Mouse (Mus musculus) intestine, embryonic 15.5 days (tissue): ENCODE results near the gene Ufsp1. TPM values are rescaled to one million over a fixed set of nuclear protein-coding genes. Genes with fewer than 3 reads are reported as not detected.

Source experiments
- ATAC-seq: fragments of 200-750 bp; cut with Nextera tagmentation; 2 replicates; pipeline ENCODE4 v1.8.0; 2017; ENCODE audit warnings: moderate TSS enrichment, moderate library complexity
- H3K27ac ChIP-seq: fragments of 300-500 bp; sonication (generic); 2 replicates; pipeline ENCODE4 v1.5.1; 2015; ENCODE audit warnings: mild to moderate bottlenecking, inconsistent platforms
- H3K27me3 ChIP-seq: fragments of 300-500 bp; sonication (generic); replicated peaks from 2 replicates; pipeline ENCODE4 v1.6.1; 2015; ENCODE audit warnings: inconsistent platforms
- H3K36me3 ChIP-seq: fragments of 300-500 bp; sonication (generic); 2 replicates; pipeline ENCODE4 v1.6.1; 2015; ENCODE audit warnings: inconsistent platforms
- H3K4me1 ChIP-seq: fragments of 300-500 bp; sonication (generic); replicated peaks from 2 replicates; pipeline ENCODE4 v1.6.1; 2015; ENCODE audit warnings: inconsistent platforms
- H3K4me2 ChIP-seq: fragments of 300-500 bp; sonication (generic); replicated peaks from 2 replicates; pipeline ENCODE4 v1.6.1; 2015; ENCODE audit warnings: mild to moderate bottlenecking, inconsistent platforms
- H3K4me3 ChIP-seq: fragments of 300-500 bp; sonication (generic); replicated peaks from 2 replicates; pipeline ENCODE4 v1.5.1; 2015; ENCODE audit warnings: inconsistent platforms
- H3K9ac ChIP-seq: fragments of 300-500 bp; sonication (generic); 2 replicates; pipeline ENCODE4 v1.6.1; 2015; ENCODE audit warnings: inconsistent platforms
- H3K9me3 ChIP-seq: fragments of 300-500 bp; sonication (generic); 2 replicates; pipeline ENCODE4 v1.6.1; 2016; ENCODE audit warnings: inconsistent platforms
- WGBS: fragments of 180-500 bp; shearing (Covaris S2); methylation state at CpG from one replicate; pipeline ENCODE4 v1.1.7; 2015; 5-methylcytosine and 5-hydroxymethylcytosine counted together
- polyA plus RNA-seq: library from polyadenylated mRNA; unstranded; fragments of >200 nt; fragmentation: Nextera tagmentation; extraction: Ambion mirVana; gene quantifications from 2 replicates; pipeline ENCODE4 v1.2.1, GENCODE M21; 2015

Ufsp1 gene
- polyA plus RNA-seq, 1 experiment from 2014 or later: 7.8 TPM

DNA sequence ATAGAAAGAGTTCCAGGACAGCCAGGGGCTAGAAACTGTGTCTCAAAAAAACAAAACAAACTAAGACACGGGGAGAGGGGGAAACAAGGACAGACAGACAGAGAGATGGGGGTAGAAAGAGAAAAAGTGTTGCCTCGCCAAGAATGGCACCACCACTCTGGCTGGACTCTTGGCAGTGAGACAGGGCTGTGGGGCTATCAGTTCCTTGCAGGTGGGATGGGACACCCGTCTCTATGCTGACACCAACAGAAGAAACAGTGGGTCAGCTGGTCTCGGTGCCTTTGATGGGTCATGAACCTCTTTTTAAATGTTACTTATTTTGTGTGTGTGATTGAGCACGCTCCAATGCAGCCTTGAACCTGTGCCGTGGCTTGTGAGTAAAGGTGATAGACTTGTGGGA lies 45.8 kb downstream of the Ufsp1 start:
- Histone ChIP-seq H3K27me3 (no peaks in the 10 kb centered on the region), H3K27ac (peak overlapping the region; percentile 83), H3K9me3 (no peaks in the 10 kb centered on the region), H3K4me2 (no peak overlapping the region), H3K9ac (no peak overlapping the region), H3K4me1 (peaks cover 30% of the 10 kb centered on the region), H3K36me3 (no peaks in the 10 kb centered on the region), H3K4me3 (no peak overlapping the region)
- ATAC-seq: no peak
- 75% methylated on average over 6 of the region's 6 CpGs for WGBS

- no peaks in the 10 kb centered on the region for H3K27me3 ChIP-seq
- no peak overlapping the region for H3K4me2 ChIP-seq
- no peak overlapping the region for H3K9ac ChIP-seq
- ATAC-seq: no peak
- no peak overlapping the region for H3K27ac ChIP-seq
- H3K4me3 ChIP-seq: no peak overlapping the region
- no peaks in the 10 kb centered on the region for H3K9me3 ChIP-seq
- H3K36me3 ChIP-seq: no peaks in the 10 kb centered on the region
- H3K4me1 ChIP-seq: peaks cover 33% of the 10 kb centered on the region
- 39% methylated on average over 7 of the region's 7 CpGs for WGBS
Measured at GRCm38 (mm10) chr5:137342407-137343012, 48.1 kb downstream of the Ufsp1 start.

DNA sequence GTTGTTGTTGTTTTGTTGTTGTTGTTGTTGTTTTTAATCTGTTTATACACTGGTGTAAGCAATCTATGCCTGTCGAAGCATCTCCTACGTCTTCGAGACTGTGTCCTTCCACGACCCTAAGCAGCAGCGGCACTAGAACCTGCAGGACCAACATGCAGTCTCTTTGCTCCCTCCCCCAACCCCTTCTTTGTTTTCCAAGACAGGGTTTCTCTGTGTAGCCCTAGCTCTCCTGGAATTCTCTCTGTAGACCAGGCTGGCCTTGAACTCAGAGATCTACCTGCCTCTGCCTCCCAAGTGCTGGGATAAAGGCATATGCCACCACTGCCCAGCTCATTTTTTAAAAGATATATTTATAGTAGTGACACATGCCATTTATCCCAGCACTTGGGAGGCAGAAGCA lies 49.0 kb downstream of the Ufsp1 start:
- no peak overlapping the region for H3K9ac ChIP-seq
- ATAC-seq: no peak
- WGBS: 96% methylated on average over 5 of the region's 5 CpGs
- no peak overlapping the region for H3K4me2 ChIP-seq
- H3K27me3 ChIP-seq: no peaks in the 10 kb centered on the region
- no peak overlapping the region for H3K4me3 ChIP-seq
- no peaks in the 10 kb centered on the region for H3K36me3 ChIP-seq
- no peak overlapping the region for H3K27ac ChIP-seq
- H3K9me3 ChIP-seq: no peaks in the 10 kb centered on the region
- peaks cover 41% of the 10 kb centered on the region for H3K4me1 ChIP-seq

DNA sequence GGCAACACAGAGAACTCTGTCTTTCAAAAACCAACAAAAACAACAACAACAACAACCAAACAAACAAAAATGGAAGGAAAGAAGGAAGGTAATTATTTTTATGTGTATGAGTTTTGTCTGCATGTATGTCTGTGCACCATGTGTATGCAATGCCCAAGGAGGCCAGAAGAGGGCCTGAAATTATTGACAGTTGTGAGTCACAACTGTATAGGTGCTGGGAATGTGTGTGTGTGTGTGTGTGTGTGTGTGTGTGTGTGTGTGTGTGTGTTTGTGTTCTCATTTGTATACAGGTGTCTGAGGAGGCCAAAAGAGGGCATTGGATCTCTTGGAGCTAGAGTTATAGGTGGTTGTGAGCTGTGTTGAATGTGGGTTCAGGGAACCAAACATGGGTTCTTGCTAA lies 49.4 kb downstream of the Ufsp1 start:
- no peak for ATAC-seq
- H3K36me3 ChIP-seq: no peaks in the 10 kb centered on the region
- peaks cover 44% of the 10 kb centered on the region for H3K4me1 ChIP-seq
- peak overlapping the region; percentile 73 for H3K27ac ChIP-seq
- H3K9me3 ChIP-seq: no peaks in the 10 kb centered on the region
- no peaks in the 10 kb centered on the region for H3K27me3 ChIP-seq
- H3K4me2 ChIP-seq: no peak overlapping the region
- H3K4me3 ChIP-seq: no peak overlapping the region
- no peak overlapping the region for H3K9ac ChIP-seq

Other genes starting within 250 kb of the Ufsp1 start
- 230 and 242 TPM in 2 replicates for gene Ap1s1, start 248.5 kb upstream of the Ufsp1 start, polyA plus RNA-seq
- gene Serpine1, start 222.4 kb upstream of the Ufsp1 start, polyA plus RNA-seq: 0.34 and 0.42 TPM in 2 replicates
- gene Trim56, start 178.4 kb upstream of the Ufsp1 start, polyA plus RNA-seq: 7.5 and 8.4 TPM in 2 replicates
- 3.8 and 4.6 TPM in 2 replicates for gene Muc3, start 145.3 kb upstream of the Ufsp1 start, polyA plus RNA-seq
- gene Muc3a, start 82.2 kb upstream of the Ufsp1 start, polyA plus RNA-seq: 15.3 and 15.4 TPM in 2 replicates
- 9.5 and 9.7 TPM in 2 replicates for gene Ache, start 7.1 kb upstream of the Ufsp1 start, polyA plus RNA-seq
- gene Srrt, start 13.0 kb downstream of the Ufsp1 start, polyA plus RNA-seq: 117 and 120 TPM in 2 replicates
- gene Trip6, start 19.8 kb downstream of the Ufsp1 start, polyA plus RNA-seq: 63.9 and 64.8 TPM in 2 replicates
- 14.3 and 15.9 TPM in 2 replicates for gene Slc12a9, start 39.0 kb downstream of the Ufsp1 start, polyA plus RNA-seq
- 36.7 and 37.6 TPM in 2 replicates for gene Ephb4, start 55.5 kb downstream of the Ufsp1 start, polyA plus RNA-seq
- 0.52 and 0.93 TPM in 2 replicates for gene Zan, start 182.4 kb downstream of the Ufsp1 start, polyA plus RNA-seq
- 60.4 and 64.2 TPM in 2 replicates for gene Pop7, start 207.9 kb downstream of the Ufsp1 start, polyA plus RNA-seq
- 8.4 and 10.4 TPM in 2 replicates for gene Gigyf1, start 223.9 kb downstream of the Ufsp1 start, polyA plus RNA-seq
- gene Epo, start 238.6 kb downstream of the Ufsp1 start, polyA plus RNA-seq: 0.42 and 0.63 TPM in 2 replicates
- gene Gnb2, start 238.9 kb downstream of the Ufsp1 start, polyA plus RNA-seq: 341 and 386 TPM in 2 replicates